Mouse (Mus musculus) gastrocnemius, postnatal 4 days (tissue): ENCODE measurements at regions not wholly inside any gene's neighbourhood (a gene's known extent, or its start where the extent isn't known, plus 50 kb on each side); places are given as distances from the start of the nearest gene placed in this dataset.

Source experiments
- DNase-seq, 2 experiments: peaks; one replicate each; pipeline ENCODE4 v3.0.0; 2021 to 2022; ENCODE audit warnings: low spot score in 2 of 2, mixed read lengths in 2 of 2

DNA sequence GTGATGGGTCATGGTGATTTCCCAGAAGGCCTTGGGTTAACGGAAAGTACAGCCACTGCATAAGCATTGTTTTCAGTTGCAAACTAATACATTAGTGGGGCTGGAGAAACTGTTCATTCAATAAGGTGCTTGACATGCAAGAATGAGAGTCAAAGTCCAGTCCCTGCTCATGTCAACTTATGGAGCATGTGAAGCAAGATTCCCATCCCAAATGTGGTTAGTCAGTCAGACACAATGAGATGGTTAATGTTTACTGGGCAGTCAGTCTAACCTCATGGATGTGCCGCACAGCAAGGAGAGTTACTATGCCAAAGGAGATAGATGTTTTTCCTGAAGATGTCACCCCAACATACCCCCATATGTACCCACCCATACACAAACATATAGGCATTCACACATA is 993.8 kb upstream of the Jmjd1c start:
- no peak for DNase-seq

- DNase-seq: no peak
Observed at GRCm38 (mm10) chr10:66131361-66131760, 964.6 kb upstream of the Jmjd1c start.

DNA sequence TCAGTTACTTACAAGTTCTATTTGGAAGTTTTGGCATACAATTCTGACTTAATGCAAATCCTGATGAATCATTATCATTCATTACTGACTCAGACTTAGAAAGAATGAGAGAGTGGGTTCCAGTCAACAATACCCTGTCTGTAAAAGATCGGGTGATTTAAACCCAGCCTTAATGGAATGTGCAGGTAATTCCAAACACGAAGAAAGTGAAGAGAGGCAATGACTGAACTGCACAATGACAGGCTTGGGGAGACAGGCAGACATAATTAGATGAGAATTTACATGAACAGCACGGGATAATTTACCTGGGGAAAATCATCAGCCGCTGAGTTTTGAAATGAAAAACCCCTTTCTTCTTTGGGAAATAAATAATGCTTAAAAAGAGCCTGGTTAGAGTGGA is 963.9 kb upstream of the Jmjd1c start:
- DNase-seq: no peak

DNA sequence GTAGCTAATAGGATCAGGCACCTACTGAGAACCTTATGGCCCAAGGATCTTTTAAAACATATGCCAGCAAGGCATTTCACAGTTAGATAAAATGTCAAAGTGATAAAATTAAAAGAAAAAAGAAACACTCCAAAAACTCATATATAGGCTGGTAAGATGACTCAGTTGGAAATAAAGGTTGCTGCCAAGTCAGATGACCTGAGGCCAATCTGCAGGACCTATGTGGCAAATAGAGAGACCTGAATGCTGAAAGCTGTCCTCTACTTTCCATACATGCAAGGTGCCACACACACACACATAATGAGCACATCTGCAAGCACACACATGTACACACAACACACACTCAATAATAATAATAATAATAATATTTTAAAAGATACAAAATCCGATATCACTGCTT is 953.5 kb upstream of the Jmjd1c start:
- no peak for DNase-seq

GRCm38 (mm10) chr10:66142910-66143309 is 953.0 kb upstream of the Jmjd1c start:
- DNase-seq: no peak

DNA sequence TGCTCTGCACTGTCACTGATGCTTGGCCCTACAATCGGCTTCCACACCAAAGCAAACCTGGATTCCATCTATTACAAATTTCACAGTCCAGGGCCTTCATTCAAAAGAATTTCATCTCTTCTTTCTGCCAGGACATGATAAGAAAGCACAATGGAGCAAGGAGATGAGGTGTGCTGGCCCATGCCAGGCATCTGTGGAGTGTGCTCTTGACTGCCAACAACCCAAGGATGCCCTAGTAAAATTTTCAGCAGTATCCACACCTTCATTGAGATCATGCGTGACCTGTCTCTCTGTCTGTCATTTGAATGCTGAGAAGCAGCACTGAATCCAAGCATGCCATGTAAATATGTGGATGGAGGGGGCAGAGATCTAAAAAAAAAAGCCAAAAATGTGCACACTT is 945.0 kb upstream of the Jmjd1c start:
- no peak for DNase-seq

- DNase-seq: no peak
Observed at GRCm38 (mm10) chr10:66152777-66153176, 943.1 kb upstream of the Jmjd1c start.

DNA sequence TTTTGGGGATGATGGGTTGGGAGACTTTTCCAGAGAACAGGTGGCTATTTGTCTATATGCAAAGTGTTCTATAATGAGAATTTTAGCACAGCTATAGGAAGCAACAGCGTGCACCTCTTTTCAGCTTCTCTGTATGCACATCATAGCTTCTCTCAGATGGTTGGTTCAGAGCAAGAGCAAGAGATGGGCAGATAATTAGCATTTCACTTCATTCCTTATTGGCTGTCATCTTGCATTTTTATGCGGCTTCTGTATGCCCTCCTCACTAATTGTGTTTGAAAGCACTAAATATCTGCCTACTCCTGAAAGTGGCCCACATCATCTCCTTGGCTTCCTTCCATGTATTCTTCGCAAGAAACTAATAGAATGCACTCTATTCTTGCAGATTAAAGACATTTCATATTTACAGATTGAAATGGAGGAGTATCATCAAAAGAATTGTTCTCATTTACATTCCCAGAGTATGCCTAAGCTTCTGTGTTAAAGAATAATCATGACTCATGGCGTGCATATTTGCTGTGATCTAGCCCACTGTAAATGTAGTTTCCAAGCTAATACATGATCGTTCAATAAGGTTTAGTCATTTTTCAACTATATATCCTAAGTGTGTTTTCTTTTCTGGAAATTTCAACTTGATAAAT is 934.9 kb upstream of the Jmjd1c start:
- no peak for DNase-seq

GRCm38 (mm10) chr10:66172803-66173202 is 923.1 kb upstream of the Jmjd1c start:
- no peak for DNase-seq

GRCm38 (mm10) chr10:66177318-66177717 is 918.6 kb upstream of the Jmjd1c start:
- no peak for DNase-seq

DNA sequence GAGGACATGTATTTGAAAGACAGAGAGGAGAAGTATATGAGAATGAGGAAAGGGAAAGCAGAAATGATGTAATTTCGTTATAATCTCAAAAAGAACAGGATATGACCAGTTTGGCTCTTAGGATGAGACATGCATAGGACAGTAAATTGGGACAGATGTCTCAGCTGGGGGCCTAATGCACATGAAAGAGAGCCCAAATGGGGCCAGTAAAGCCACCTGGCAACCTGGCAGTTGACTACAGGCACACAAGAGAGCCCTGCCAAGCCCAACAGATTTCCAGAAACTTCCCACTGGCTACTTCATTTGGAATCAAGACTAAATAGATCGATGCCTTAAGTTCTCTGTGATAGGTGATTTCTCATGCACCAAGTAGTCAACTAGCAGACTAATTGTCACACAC is 914.7 kb upstream of the Jmjd1c start:
- no peak for DNase-seq

- no peak for DNase-seq
Observed at GRCm38 (mm10) chr10:66183069-66183468, 912.9 kb upstream of the Jmjd1c start.

DNA sequence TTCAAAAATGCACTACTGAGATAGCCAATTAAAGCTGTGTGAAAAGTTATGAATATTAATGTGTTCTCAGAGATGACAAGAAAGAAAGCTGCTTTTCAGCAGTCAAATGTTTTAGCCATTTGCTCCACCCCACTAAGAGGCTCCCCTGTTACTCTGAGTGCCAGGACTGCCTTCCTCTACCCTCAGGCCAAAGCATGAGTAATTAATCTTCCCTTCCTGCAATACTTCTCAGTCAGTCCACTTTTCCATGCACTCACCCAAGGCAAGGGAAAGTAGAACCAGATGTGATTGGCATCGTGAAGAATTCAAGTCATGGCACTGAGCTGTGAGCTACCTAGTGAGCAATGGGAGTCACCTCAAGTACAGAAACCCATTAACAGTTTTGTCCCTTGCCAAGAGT is 908.9 kb upstream of the Jmjd1c start:
- no peak for DNase-seq

DNA sequence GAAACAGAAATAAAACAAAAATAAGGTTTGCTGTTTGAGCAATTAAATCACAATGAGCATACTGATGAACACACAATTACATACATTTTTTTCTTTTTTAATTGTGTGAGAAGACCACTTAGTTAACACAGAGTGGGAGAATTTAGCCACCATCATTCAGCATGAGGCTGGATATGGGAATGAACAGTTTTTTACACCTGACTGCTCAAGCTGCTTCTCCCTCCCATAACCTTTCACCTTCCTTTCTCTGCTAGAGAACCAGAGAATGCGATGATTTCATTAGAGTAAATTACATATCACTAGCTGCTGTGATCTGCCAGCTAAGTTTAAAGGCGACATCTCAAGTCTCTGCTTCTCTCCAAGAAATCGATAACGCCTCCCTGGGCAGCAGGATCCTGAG is 894.8 kb upstream of the Jmjd1c start:
- no peak for DNase-seq

GRCm38 (mm10) chr10:66228123-66228522 is 867.8 kb upstream of the Jmjd1c start:
- no peak for DNase-seq

GRCm38 (mm10) chr10:66234370-66234916 is 861.5 kb upstream of the Jmjd1c start:
- DNase-seq: no peak

- DNase-seq: no peak
Observed at GRCm38 (mm10) chr10:66256377-66256776, 839.5 kb upstream of the Jmjd1c start.

DNA sequence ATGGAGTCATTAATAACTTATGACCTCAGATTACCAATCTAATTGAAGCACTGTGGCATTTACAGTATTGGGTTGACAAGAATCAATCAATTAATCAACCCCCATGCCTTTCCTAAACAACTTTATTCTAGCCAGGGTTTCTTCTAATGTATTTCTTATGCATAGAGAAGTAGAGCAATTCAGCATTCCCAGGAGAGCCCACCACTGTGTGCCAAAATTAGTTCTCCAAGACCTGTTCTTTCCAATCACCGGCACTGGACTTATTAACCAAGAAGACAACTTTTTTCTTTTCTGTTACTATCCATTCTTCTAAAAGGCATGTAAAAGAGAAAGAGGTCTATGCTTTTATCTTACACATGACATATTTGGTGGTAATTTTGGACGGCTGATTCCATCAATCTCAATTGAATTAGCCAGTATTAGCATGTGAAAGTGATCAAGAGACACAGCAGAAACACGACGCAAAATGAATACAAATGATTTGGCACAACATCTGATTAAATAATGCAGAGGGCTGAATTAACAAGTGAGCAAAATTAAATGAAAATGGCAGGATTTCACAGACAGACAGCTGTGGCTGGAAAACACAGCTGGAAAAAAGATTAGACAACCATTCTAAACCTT is 825.2 kb upstream of the Jmjd1c start:
- DNase-seq: no peak

GRCm38 (mm10) chr10:66295628-66296027 is 800.3 kb upstream of the Jmjd1c start:
- no peak for DNase-seq

- no peak for DNase-seq
Observed at GRCm38 (mm10) chr10:66303235-66303780, 792.6 kb upstream of the Jmjd1c start.

GRCm38 (mm10) chr10:66304901-66305300 is 791.0 kb upstream of the Jmjd1c start:
- no peak for DNase-seq

GRCm38 (mm10) chr10:66331166-66331565 is 764.8 kb upstream of the Jmjd1c start:
- DNase-seq: no peak

- DNase-seq: no peak
Observed at GRCm38 (mm10) chr10:66337994-66338393, 757.9 kb upstream of the Jmjd1c start.
